Mouse (Mus musculus) embryo, embryonic 11 days (tissue): ENCODE measurements around the gene Dcxr.
A peak's percentile ranks its signal among the peaks of the same experiment; 100 is the strongest.

Source experiments
- DNase-seq: peaks from one replicate; pipeline ENCODE4 v3.0.0-alpha.2; 2015

Gene Dcxr

GRCm38 (mm10) chr11:120729432-120730050 is 2.5 kb upstream of the Dcxr start:
- DNase-seq: peak; percentile 81

- no peak for DNase-seq
Observed at GRCm38 (mm10) chr11:120728530-120729240, 1.6 kb upstream of the Dcxr start.

GRCm38 (mm10) chr11:120727564-120727963 is 483 bp upstream of the Dcxr start:
- no peak for DNase-seq

GRCm38 (mm10) chr11:120726243-120727168 is 575 bp downstream of the Dcxr start:
- no peak for DNase-seq

GRCm38 (mm10) chr11:120723509-120723908 is 3.6 kb downstream of the Dcxr start:
- no peak for DNase-seq

- no peak for DNase-seq
Observed at GRCm38 (mm10) chr11:120722761-120723382, 4.2 kb downstream of the Dcxr start.

GRCm38 (mm10) chr11:120722067-120722630 is 4.9 kb downstream of the Dcxr start:
- no peak for DNase-seq

GRCm38 (mm10) chr11:120721124-120722066 is 5.7 kb downstream of the Dcxr start, which contains the start of gene Rac3:
Gene Rac3 (plus strand): TSS chr11:120721470.
- peak; percentile 92 for DNase-seq

GRCm38 (mm10) chr11:120720450-120720849 is 6.6 kb downstream of the Dcxr start:
- peak; percentile 92 for DNase-seq

GRCm38 (mm10) chr11:120719841-120720376 is 7.2 kb downstream of the Dcxr start:
- no peak for DNase-seq

GRCm38 (mm10) chr11:120719242-120719641 is 7.8 kb downstream of the Dcxr start:
- no peak for DNase-seq

- no peak for DNase-seq
Observed at GRCm38 (mm10) chr11:120715131-120715530, 11.9 kb downstream of the Dcxr start.

- DNase-seq: no peak
Observed at GRCm38 (mm10) chr11:120714546-120714945, 12.5 kb downstream of the Dcxr start.

GRCm38 (mm10) chr11:120713580-120714518 is 13.2 kb downstream of the Dcxr start, which contains the start of the genes Cenpx and Lrrc45:
Gene Cenpx (minus strand): TSS chr11:120713738.
Gene Lrrc45 (plus strand): TSS chr11:120713925.
- DNase-seq: peak; percentile 100

GRCm38 (mm10) chr11:120712771-120713568 is 14.1 kb downstream of the Dcxr start:
- DNase-seq: peak; percentile 78

GRCm38 (mm10) chr11:120711980-120712604 is 15.0 kb downstream of the Dcxr start:
- no peak for DNase-seq

- peak; percentile 31 for DNase-seq
Observed at GRCm38 (mm10) chr11:120710672-120711071, 16.4 kb downstream of the Dcxr start.

- DNase-seq: no peak
Observed at GRCm38 (mm10) chr11:120709551-120709950, 17.5 kb downstream of the Dcxr start.
